In genomic region chr2:58358132-58358460, GRCm38 (mm10) we compare ENCODE assay signal across 9 mouse cellular contexts. TPM values are rescaled to one million over a fixed set of nuclear protein-coding genes. Genes with fewer than 3 reads are reported as not detected.
DNase-seq lines count a peak whose midpoint lies in the region; ATAC-seq lines count a peak whose summit lies in the region.
"Had no signal": no experiment of that assay in that cellular context is flagged by ENCODE, and none has a peak within 500 bp of the region (broad histone marks: within the 10 kb centered on the region; RNA-seq: fewer than 3 reads in every experiment).

No protein-coding gene starts in this region.

- peak overlapping the region; percentile 100 for H3K4me2 ChIP-seq in heart, embryonic 11.5 days
- peak overlapping the region; percentile 100 for H3K4me2 ChIP-seq in hindbrain, embryonic 13.5 days
- peak overlapping the region; percentile 86 for H3K4me2 ChIP-seq in midbrain, embryonic 13.5 days (replicated peaks)

- peak overlapping the region; percentile 66 for H3K4me3 ChIP-seq in heart, embryonic 11.5 days (ENCODE audit: low read depth, low read length)
- 0 out of 2 replicates have a peak overlapping the region, but pooled peaks have one; percentile 31 for H3K4me3 ChIP-seq in brown adipose tissue, adult 24 weeks (ENCODE audit: insufficient read depth, low read depth, low read length)
- peak overlapping the region; percentile 61 for H3K4me3 ChIP-seq in hindbrain, embryonic 13.5 days
- H3K4me3 ChIP-seq in midbrain, embryonic 13.5 days (replicated peaks): peak overlapping the region; percentile 51

- no peak overlapping the region for H3K27ac ChIP-seq in heart, embryonic 11.5 days (ENCODE audit: low read depth, low read length)
- H3K27ac ChIP-seq in brown adipose tissue, adult 24 weeks (replicated peaks; ENCODE audit: low read depth, low read length): 0 out of 2 replicates have a peak overlapping the region, but pooled peaks have one; percentile 34
- H3K27ac ChIP-seq in hindbrain, embryonic 13.5 days: no peak overlapping the region
- no peak overlapping the region for H3K27ac ChIP-seq in midbrain, embryonic 13.5 days

- no peaks in the 10 kb centered on the region for H3K36me3 ChIP-seq in heart, embryonic 11.5 days (ENCODE audit: control insufficient read depth, insufficient read depth, low read length)
- H3K36me3 ChIP-seq in hindbrain, embryonic 13.5 days: no peaks in the 10 kb centered on the region
- H3K36me3 ChIP-seq in midbrain, embryonic 13.5 days: no peaks in the 10 kb centered on the region

- H3K27me3 ChIP-seq in heart, embryonic 11.5 days (ENCODE audit: control insufficient read depth, insufficient read depth, low read length): peaks cover 14% of the 10 kb centered on the region; the same call in 1 of the 2 replicates
- H3K27me3 ChIP-seq in hindbrain, embryonic 13.5 days: peaks cover 35% of the 10 kb centered on the region
- H3K27me3 ChIP-seq in midbrain, embryonic 13.5 days: peaks cover 31% of the 10 kb centered on the region

- H3K9me3 ChIP-seq in heart, embryonic 11.5 days (replicated peaks; ENCODE audit: control insufficient read depth, low read length): no peaks in the 10 kb centered on the region
- no peaks in the 10 kb centered on the region for H3K9me3 ChIP-seq in hindbrain, embryonic 13.5 days
- no peaks in the 10 kb centered on the region for H3K9me3 ChIP-seq in midbrain, embryonic 13.5 days

- H3K4me1 ChIP-seq in heart, embryonic 11.5 days (ENCODE audit: control insufficient read depth, insufficient read depth, low read length): no peaks in the 10 kb centered on the region
- peaks cover 2% of the 10 kb centered on the region; the same call in 1 of the 2 replicates for H3K4me1 ChIP-seq in brown adipose tissue, adult 24 weeks (ENCODE audit: control insufficient read depth, insufficient read depth, insufficient read length, low read length)
- peaks cover 11% of the 10 kb centered on the region for H3K4me1 ChIP-seq in hindbrain, embryonic 13.5 days (replicated peaks)
- peaks cover 14% of the 10 kb centered on the region for H3K4me1 ChIP-seq in midbrain, embryonic 13.5 days (replicated peaks)

- intact Hi-C loops in heart, postnatal 25 days (cut with DNase I): no loop called here

- 6% methylated on average over 3 of the region's 3 CpGs for WGBS in heart, embryonic 11.5 days (ENCODE audit: insufficient replicate concordance)
- 17% methylated on average over 3 of the region's 3 CpGs for WGBS in hindbrain, embryonic 13.5 days
- WGBS in midbrain, embryonic 13.5 days: 8% methylated on average over 3 of the region's 3 CpGs

- no peak overlapping the region for H3K9ac ChIP-seq in heart, embryonic 11.5 days (ENCODE audit: low read depth, low read length)
- H3K9ac ChIP-seq in hindbrain, embryonic 13.5 days: peak overlapping the region; percentile 72
- peak overlapping the region; percentile 46 for H3K9ac ChIP-seq in midbrain, embryonic 13.5 days (replicated peaks)

- ATAC-seq in heart, embryonic 11.5 days (replicated peaks; ENCODE audit: insufficient number of reproducible peaks, low FRiP score, low TSS enrichment): no peak
- peak; percentile 23; the same call in 1 of the 2 replicates for ATAC-seq in hindbrain, embryonic 13.5 days (ENCODE audit: low FRiP score)
- ATAC-seq in midbrain, embryonic 13.5 days: peak; percentile 59; the same call in 1 of the 2 replicates

- no peak for DNase-seq in heart, postnatal 25 days (ENCODE audit: low spot score)
- DNase-seq in spleen, adult 12 weeks (ENCODE audit: low spot score): no peak
- DNase-seq in MN1 (ENCODE audit: low spot score): no peak
- DNase-seq in urinary bladder, postnatal 36 days (ENCODE audit: low spot score in 2 of 2): no peak

RNA-seq across cellular contexts. Expression of gene Acvr1c, which starts 0.4 kb away (rescaled TPM):
- polyA plus RNA-seq in heart, embryonic 11.5 days (2014; fragmentation: Nextera tagmentation; extraction: Ambion mirVana): 1.6 and 2.1 TPM in 2 replicates
- total RNA-seq in heart, postnatal 25 days (2021): under 1 TPM; 0.18 to 0.75 TPM
- polyA plus RNA-seq in brown adipose tissue, adult 24 weeks (2012; ENCODE audit: insufficient read depth, insufficient read length, missing spikeins): 22.6 and 25.4 TPM in 2 replicates
- polyA plus RNA-seq in hindbrain, embryonic 13.5 days (2015; fragmentation: Nextera tagmentation; extraction: Ambion mirVana): 0.22 and 0.62 TPM in 2 replicates
- 0.59 and 0.73 TPM in 2 replicates for polyA plus RNA-seq in midbrain, embryonic 13.5 days (2015; fragmentation: Nextera tagmentation; extraction: Ambion mirVana)
- total RNA-seq: neutrophil, adult 5-6 weeks had no signal
